ENCODE assay signal across 18 mouse cellular contexts in genomic region chr7:99146906-99147305, GRCm38 (mm10). TPM values are rescaled to one million over a fixed set of nuclear protein-coding genes. Genes with fewer than 3 reads are reported as not detected.
DNase-seq lines count a peak whose midpoint lies in the region; ATAC-seq and TF ChIP-seq lines count a peak whose summit lies in the region.
"Had no signal": no experiment of that assay in that cellular context is flagged by ENCODE, and none has a peak within 500 bp of the region (broad histone marks: within the 10 kb centered on the region; RNA-seq: fewer than 3 reads in every experiment).

No protein-coding gene starts in this region.

- H3K4me3 ChIP-seq in bone marrow, adult 2 months (replicated peaks; ENCODE audit: control insufficient read depth, low read depth, low read length): no peak overlapping the region
- H3K4me3 ChIP-seq in liver, postnatal 0 days (ENCODE audit: low read depth, low read length): no peak overlapping the region
- H3K4me3 ChIP-seq in spleen, adult 2 months (ENCODE audit: extremely low read depth, insufficient read depth, insufficient read length): no peak overlapping the region
- H3K4me3 ChIP-seq: embryonic facial prominence, embryonic 12.5 days; forebrain, embryonic 15.5 days; hindbrain, embryonic 10.5 days had no signal

- 19% methylated on average over 7 of the region's 7 CpGs for WGBS in bone marrow, adult 2 months
- WGBS in liver, postnatal 0 days (ENCODE audit: insufficient replicate concordance): 42% methylated on average over 7 of the region's 7 CpGs
- 17% methylated on average over 7 of the region's 7 CpGs for WGBS in spleen, adult 2 months

- peak; percentile 93 for DNase-seq in A20 (ENCODE audit: low read depth, low spot score)
- no peak for DNase-seq in liver, postnatal 0 days
- peak; percentile 59 to 71 for DNase-seq in spleen, adult 2 months (ENCODE audit: low read depth in 1 of 2, low spot score in 2 of 2)
- no peak for DNase-seq in adrenal gland, adult 2 months
- no peak for DNase-seq in right cerebral cortex, postnatal 10 days (ENCODE audit: low spot score in 2 of 2)
- no peak for DNase-seq in lung, postnatal 36 days
- DNase-seq in gastrocnemius, postnatal 25 days: no peak
- DNase-seq: cerebellum, adult 2 months; left cerebral cortex, postnatal 4 days; lung, adult 18-20 months; lung, postnatal 4 days; midbrain, embryonic 14.5 days; right cerebral cortex, adult 18-20 months had no signal

- TF ChIP-seq EP300 in liver, postnatal 0 days (IDR thresholded peaks at IDR 0.05; ENCODE audit: low read depth): no peak

- no peaks in the 10 kb centered on the region for H3K9me3 ChIP-seq in liver, postnatal 0 days (ENCODE audit: low read length)
- H3K9me3 ChIP-seq: embryonic facial prominence, embryonic 12.5 days; forebrain, embryonic 15.5 days; hindbrain, embryonic 10.5 days had no signal

- no peak overlapping the region for H3K4me2 ChIP-seq in liver, postnatal 0 days (ENCODE audit: low read depth, low read length)
- H3K4me2 ChIP-seq: embryonic facial prominence, embryonic 12.5 days; forebrain, embryonic 15.5 days had no signal

- ATAC-seq in liver, postnatal 0 days: no peak
- ATAC-seq: forebrain, embryonic 15.5 days had no signal

- H3K36me3 ChIP-seq in liver, postnatal 0 days (replicated peaks; ENCODE audit: insufficient read depth, low read length): no peaks in the 10 kb centered on the region
- no peaks in the 10 kb centered on the region for H3K36me3 ChIP-seq in spleen, adult 2 months (ENCODE audit: control insufficient read depth, insufficient read depth, low read length)
- H3K36me3 ChIP-seq: embryonic facial prominence, embryonic 12.5 days; forebrain, embryonic 15.5 days; hindbrain, embryonic 10.5 days had no signal

- peaks cover 16% of the 10 kb centered on the region; the same call in 1 of the 2 replicates for H3K4me1 ChIP-seq in bone marrow, adult 2 months (ENCODE audit: control insufficient read depth, insufficient read depth, low read length)
- H3K4me1 ChIP-seq in liver, postnatal 0 days (ENCODE audit: insufficient read depth): peaks cover 35% of the 10 kb centered on the region
- peaks cover 53% of the 10 kb centered on the region; the same call in 1 of the 2 replicates for H3K4me1 ChIP-seq in spleen, adult 2 months (ENCODE audit: control insufficient read depth, insufficient read depth, insufficient read length)
- H3K4me1 ChIP-seq: embryonic facial prominence, embryonic 12.5 days had no signal

- no peaks in the 10 kb centered on the region for H3K27me3 ChIP-seq in liver, postnatal 0 days (ENCODE audit: insufficient read depth, low read length)
- no peaks in the 10 kb centered on the region for H3K27me3 ChIP-seq in spleen, adult 2 months (ENCODE audit: control insufficient read depth, insufficient read depth, low read length)
- H3K27me3 ChIP-seq: embryonic facial prominence, embryonic 12.5 days; forebrain, embryonic 15.5 days had no signal

- peak overlapping the region; percentile 77 for H3K27ac ChIP-seq in bone marrow, adult 2 months (ENCODE audit: control insufficient read depth, insufficient read depth, low read depth, low read length, poor library complexity)
- H3K27ac ChIP-seq in liver, postnatal 0 days (ENCODE audit: low read depth): peak overlapping the region; percentile 67
- H3K27ac ChIP-seq in spleen, adult 2 months (ENCODE audit: insufficient read depth, low read length): peak overlapping the region; percentile 78
- H3K27ac ChIP-seq: embryonic facial prominence, embryonic 12.5 days; forebrain, embryonic 15.5 days; hindbrain, embryonic 10.5 days; kidney, postnatal 0 days had no signal

- no peak overlapping the region for H3K9ac ChIP-seq in liver, postnatal 0 days (replicated peaks)
- H3K9ac ChIP-seq: embryonic facial prominence, embryonic 12.5 days; forebrain, embryonic 15.5 days had no signal

- no peak for TF ChIP-seq CTCF in bone marrow, adult 2 months (IDR thresholded peaks at IDR 0.05; ENCODE audit: control insufficient read depth, insufficient read depth, low read length)
- TF ChIP-seq CTCF in liver, postnatal 0 days (IDR thresholded peaks at IDR 0.05; ENCODE audit: low read depth): no peak
- TF ChIP-seq CTCF in spleen, adult 2 months (IDR thresholded peaks at IDR 0.05; ENCODE audit: extremely low read depth, insufficient read depth, insufficient read length, insufficient replicate concordance): no peak

- TF ChIP-seq POLR2A in bone marrow, adult 2 months (IDR thresholded peaks at IDR 0.05; ENCODE audit: borderline replicate concordance, control insufficient read depth, low read depth, low read length): no peak
- TF ChIP-seq POLR2A in spleen, adult 2 months (IDR thresholded peaks at IDR 0.05; ENCODE audit: low read depth, low read length): peak; percentile 9; the same call in 1 of the 2 replicates

RNA-seq across cellular contexts. Expression of gene Uvrag, which starts 6.0 kb away (rescaled TPM):
- polyA plus RNA-seq in bone marrow, adult 2 months (2011; ENCODE audit: insufficient read depth, insufficient read length, low replicate concordance, missing spikeins): 10.5 and 38.2 TPM in 2 replicates
- 9.4 and 11.9 TPM in 2 replicates for polyA plus RNA-seq in liver, postnatal 0 days (2015; fragmentation: Nextera tagmentation; extraction: Ambion mirVana)
- polyA plus RNA-seq in spleen, adult 2 months (2012; rRNA removed): 45.9 and 112 TPM in 2 replicates
- total RNA-seq in adrenal gland, adult 2 months (2021): 10 to 100 TPM; 18.5 to 30.0 TPM
- 50.4 and 60.6 TPM in 2 replicates for polyA plus RNA-seq in adrenal gland, adult 2 months (2012; rRNA removed)
- total RNA-seq in gastrocnemius, postnatal 25 days (2021): 10 to 100 TPM in 1 of 2 experiments, 1 to 10 TPM in 1; 9.1 to 10.8 TPM

RNA-seq across cellular contexts. Expression of gene Dgat2, which starts 35.6 kb away (rescaled TPM):
- 3.8 and 10.9 TPM in 2 replicates for polyA plus RNA-seq in bone marrow, adult 2 months (2011; ENCODE audit: insufficient read depth, insufficient read length, low replicate concordance, missing spikeins)
- 226 and 249 TPM in 2 replicates for polyA plus RNA-seq in liver, postnatal 0 days (2015; fragmentation: Nextera tagmentation; extraction: Ambion mirVana)
- polyA plus RNA-seq in spleen, adult 2 months (2012; rRNA removed): 12.0 and 12.8 TPM in 2 replicates
- total RNA-seq in adrenal gland, adult 2 months (2021): 100 to 1,000 TPM; 498 to 599 TPM
- polyA plus RNA-seq in adrenal gland, adult 2 months (2012; rRNA removed): 613 and 819 TPM in 2 replicates
- total RNA-seq in gastrocnemius, postnatal 25 days (2021): 10 to 100 TPM; 34.1 to 57.3 TPM

Comparison
In these comparisons a context has a peak if more than half of its experiments do, and no peak if none do; other contexts are left out.
1. DNase-seq: peak in A20 (single experiment) and spleen, adult 2 months (2 of 2); none in liver, postnatal 0 days (single experiment), adrenal gland, adult 2 months (single experiment), right cerebral cortex, postnatal 10 days (0 of 2), lung, postnatal 36 days (single experiment) and gastrocnemius, postnatal 25 days (single experiment).
2. RNA of gene Dgat2, which starts 35.6 kb away (polyA plus RNA-seq): 613 to 819 TPM in adrenal gland, adult 2 months and 226 to 249 TPM in liver, postnatal 0 days; 12.0 to 12.8 TPM in spleen, adult 2 months and 3.8 to 10.9 TPM in bone marrow, adult 2 months; every median in the first group is over 10 times any median in the second.
3. Peak in every context shown above with its lines, with median percentiles within 50 percentile points of each other: H3K27ac ChIP-seq.